Comparison of ENCODE assay signal across 15 mouse cellular contexts in the genomic region with DNA sequence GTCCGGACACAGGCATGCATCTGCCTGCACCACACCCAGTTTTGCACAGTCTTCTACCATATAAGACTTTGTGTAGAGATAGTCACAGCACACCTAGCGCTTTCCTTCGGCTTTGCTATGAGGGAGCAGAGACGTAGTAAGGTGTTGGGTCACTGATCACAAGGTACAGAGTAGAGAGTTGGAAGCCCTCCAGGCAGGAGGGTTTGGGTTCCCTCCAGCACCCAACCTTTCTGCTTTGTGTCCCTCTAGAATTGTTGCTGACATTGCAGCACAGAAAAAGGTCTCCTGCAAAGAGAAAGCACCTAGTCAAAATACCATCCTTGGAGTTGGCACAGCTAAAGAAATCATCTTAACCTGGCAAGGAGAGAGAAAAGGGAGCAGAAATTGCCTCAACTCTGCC.
"Had no signal": no experiment of that assay in that cellular context is flagged by ENCODE, and none has a peak within 500 bp of the region (broad histone marks: within the 10 kb centered on the region; RNA-seq: fewer than 3 reads in every experiment).

No protein-coding gene starts in this region.

- H3K9me3 ChIP-seq: limb, embryonic 10.5 days; liver, embryonic 15.5 days; midbrain, embryonic 10.5 days; neural tube, embryonic 12.5 days had no signal

- H3K4me1 ChIP-seq: midbrain, embryonic 10.5 days had no signal

- DNase-seq: lung, adult 2 months; lung, postnatal 36 days; midbrain, embryonic 14.5 days; right cerebral cortex, adult 18-20 months; right cerebral cortex, postnatal 25 days; thymus, postnatal 4 days had no signal

- H3K27ac ChIP-seq: left cerebral cortex, adult 2 months; limb, embryonic 10.5 days; liver, embryonic 15.5 days; midbrain, embryonic 10.5 days; neural tube, embryonic 12.5 days; stomach, postnatal 0 days had no signal

- H3K9ac ChIP-seq: liver, embryonic 15.5 days; neural tube, embryonic 12.5 days had no signal

- H3K27me3 ChIP-seq: liver, embryonic 15.5 days; neural tube, embryonic 12.5 days had no signal

- H3K4me3 ChIP-seq: left cerebral cortex, adult 2 months; limb, embryonic 10.5 days; liver, embryonic 15.5 days; midbrain, embryonic 10.5 days; myocyte; neural tube, embryonic 12.5 days had no signal

- H3K4me2 ChIP-seq: liver, embryonic 11.5 days; liver, embryonic 15.5 days; neural tube, embryonic 12.5 days had no signal

- ATAC-seq: lung, postnatal 0 days had no signal
